Mouse (Mus musculus) WW6 (cell line): ENCODE data around the gene Ogfod3.

Experiments used
- DNase-seq: peaks from one replicate; pipeline ENCODE4 v3.0.0-alpha.2; 2013; ENCODE audit warnings: low read depth, low spot score

Ogfod3 gene

DNA sequence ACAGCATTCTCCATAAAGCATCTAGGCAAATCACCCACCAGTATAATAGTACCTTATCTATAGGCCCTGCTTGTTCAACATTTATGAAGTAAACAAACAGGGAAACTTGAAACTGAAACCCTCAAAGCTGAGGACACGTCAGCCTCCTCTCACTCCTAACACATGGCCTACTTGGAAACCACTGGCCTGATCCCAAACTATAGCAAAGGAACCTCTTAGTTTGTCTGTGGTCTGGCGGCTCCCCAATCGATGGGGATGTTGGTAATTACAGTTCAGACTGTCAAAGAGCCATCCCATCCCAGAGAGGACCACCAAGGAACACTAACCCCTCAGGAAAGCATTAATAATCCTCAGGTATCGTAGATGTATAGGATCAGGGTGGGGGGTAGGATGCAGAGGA, 4.7 kb downstream of the Ogfod3 start:
- no peak for DNase-seq

DNA sequence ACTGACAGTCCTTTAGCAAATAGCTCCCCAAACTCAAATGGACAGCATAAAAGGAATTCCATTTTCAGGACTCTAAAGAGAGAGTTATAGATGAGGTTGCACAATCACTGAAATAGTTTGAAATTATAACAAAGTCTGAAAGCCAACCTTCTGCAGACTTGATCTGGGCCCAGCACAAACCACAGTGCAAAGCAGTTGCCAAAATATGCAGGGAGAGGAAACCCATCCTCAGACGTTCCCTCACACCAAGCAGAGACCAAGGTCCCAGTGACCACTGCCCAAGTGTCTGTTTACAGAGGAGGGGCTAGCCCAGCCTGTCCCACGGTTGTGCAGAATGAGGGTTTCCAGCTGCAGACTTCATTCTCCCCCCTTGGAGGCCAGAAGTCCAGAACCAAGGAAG, 5.9 kb downstream of the Ogfod3 start:
- no peak for DNase-seq

DNA sequence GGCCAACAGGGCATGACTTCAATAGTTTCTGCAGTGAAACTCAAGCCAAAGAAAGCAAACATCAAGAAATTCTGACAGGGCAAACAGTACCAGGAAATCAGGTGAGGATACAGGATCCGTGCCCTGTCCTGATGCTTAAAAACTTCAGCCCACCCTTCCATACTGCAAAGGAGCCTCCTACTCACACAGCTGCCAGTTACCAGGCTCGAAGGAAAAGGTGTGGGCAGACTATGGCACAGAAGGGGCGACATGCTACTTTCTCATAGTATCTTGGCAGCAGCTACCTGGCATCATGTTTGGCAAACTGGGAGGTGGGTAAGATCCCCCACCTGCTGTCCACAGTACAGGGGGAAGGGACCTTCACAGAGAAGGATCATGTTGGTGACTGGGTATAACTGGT, 11.1 kb downstream of the Ogfod3 start:
- no peak for DNase-seq

DNA sequence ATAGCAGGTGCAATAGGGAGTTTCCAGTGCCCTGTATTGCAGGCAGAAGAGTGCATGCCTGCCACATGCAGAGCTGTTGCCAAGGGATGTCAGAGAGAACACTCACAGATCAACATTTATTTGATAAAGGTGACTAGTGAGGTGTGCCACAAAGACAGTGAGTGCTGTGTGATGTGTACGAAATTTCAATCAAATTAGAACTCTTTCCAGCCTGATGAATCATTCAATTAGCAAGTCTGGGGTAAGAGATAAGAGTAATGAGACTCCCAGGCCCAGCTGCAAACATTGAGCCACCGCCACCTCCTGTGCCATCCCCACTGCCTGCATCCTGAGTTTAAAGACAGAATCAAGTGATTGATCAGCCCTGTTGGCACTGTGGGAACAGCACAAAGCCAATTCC, 11.8 kb downstream of the Ogfod3 start:
- no peak for DNase-seq

DNA sequence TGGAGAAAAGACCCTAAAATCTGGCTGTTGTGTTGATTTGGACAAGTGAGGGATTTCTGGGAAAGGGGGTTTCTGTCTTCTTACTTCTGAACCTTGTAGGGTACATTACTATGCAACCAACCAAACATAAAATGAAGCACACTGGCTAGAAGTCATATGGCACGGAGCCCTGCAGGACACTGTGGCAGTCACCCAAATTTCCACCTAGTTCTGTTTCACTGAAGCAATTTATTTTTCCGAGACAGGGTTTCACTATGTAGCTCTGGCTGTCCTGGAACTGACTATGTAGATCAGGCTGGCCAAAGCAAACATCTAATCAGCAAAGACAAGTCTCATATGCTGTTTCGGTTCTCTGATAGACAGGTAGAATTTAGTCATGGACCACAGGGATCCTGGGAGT, 14.8 kb downstream of the Ogfod3 start:
- DNase-seq: no peak

DNA sequence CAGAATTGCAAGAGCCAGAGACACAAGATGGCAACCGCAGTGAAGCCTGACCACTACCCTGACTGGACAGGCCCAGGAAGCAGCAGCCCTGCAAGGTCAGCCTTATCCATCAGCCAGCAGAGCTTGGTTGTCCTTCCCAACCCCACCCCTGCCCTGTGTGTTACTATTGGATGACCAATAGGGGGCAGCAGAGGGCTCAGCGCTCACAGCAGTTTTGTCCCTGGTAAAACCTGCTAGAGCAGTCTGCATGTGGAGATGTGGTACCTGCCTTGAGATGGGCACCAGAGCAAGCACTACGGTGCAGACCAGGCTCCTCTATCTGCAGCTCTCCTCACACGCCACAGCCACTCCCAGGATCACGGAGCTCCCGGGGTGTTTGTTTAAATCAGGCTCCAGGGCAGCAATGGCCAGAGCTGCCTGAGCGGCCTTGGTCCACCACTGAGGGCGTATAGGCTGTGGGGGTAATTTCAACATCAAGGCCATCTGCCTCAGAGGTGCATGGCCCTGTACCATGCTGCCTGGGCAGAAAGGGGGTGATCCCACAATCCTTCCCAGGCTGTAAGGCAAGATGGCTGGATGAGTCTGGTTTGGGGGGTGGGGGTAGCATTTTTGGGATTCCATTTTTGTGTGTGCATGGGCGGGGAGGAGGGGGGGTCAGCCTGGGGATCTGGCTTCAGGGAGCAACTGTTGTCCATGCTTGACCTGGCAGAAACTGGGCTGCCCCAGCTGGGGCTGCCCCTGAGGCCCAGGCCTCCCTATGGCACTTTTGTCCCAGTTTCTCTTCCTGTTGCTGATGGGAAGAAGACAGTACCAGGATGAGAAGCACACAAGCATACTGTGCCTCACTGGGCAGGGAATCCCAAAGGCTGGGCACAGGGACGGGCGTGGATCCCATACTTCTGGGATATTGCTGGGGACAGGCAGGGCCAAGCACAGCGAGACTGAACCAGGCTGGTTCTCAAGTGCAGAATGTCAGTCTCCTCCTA, 27.9 kb downstream of the Ogfod3 start:
- DNase-seq: peak; percentile 54

DNA sequence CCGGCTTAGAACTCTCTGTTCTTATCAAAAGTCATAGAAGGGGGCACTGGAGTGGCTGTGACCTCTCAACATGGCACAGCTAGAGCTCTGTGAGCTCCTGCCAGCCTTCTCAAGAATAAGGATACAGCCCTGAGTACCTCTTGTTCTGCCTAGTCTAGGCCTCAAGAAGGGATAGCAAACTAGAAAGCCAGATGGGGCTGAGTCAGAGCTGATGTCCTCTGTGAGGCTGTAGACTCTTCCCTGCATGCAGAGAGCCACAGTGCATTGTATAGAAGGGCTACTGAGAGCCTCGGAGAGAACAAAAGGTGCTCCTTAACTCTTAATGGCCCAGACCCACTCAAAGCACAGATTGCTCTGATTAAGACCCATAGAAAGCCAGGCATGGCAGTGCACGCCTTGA, 30.3 kb downstream of the Ogfod3 start:
- no peak for DNase-seq

DNA sequence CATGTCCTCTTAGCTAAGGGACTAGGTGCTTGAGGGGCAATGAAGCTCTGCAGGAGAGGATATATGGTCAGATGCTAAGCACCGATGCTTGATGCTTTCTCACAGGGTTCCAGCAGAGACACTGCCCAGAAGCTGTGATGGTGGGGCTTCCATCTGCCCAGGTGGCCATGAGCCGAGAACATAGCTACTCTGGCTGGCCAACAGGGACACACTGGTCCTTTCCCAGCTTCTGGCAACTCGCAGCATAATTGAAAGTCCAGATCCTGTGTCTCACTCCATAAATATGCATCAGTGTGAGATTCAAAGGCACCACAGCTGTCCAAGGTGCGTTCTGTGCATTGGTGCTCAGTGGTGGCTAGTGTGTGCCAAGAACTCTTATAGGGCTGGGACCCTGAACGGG, 31.3 kb downstream of the Ogfod3 start:
- no peak for DNase-seq

DNA sequence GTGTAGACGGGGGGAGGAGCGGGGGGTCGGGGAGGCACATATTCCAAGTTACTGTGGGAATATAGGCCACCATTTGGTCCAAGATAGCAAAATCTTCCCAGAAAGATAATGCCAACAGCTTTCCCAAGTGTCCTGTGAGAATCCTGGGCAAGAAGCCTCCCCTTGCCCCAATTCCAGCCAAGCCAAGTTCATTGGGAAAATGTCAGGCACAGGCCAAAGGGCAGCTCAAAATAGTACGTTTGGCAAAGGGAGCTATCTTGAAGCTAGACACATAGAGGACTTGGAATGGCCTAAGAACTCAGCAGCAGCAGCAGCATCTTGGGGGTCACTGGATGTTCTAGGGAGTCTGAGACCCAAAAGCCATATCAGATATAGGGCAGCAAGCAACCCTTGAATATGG, 40.8 kb downstream of the Ogfod3 start:
- DNase-seq: no peak

DNA sequence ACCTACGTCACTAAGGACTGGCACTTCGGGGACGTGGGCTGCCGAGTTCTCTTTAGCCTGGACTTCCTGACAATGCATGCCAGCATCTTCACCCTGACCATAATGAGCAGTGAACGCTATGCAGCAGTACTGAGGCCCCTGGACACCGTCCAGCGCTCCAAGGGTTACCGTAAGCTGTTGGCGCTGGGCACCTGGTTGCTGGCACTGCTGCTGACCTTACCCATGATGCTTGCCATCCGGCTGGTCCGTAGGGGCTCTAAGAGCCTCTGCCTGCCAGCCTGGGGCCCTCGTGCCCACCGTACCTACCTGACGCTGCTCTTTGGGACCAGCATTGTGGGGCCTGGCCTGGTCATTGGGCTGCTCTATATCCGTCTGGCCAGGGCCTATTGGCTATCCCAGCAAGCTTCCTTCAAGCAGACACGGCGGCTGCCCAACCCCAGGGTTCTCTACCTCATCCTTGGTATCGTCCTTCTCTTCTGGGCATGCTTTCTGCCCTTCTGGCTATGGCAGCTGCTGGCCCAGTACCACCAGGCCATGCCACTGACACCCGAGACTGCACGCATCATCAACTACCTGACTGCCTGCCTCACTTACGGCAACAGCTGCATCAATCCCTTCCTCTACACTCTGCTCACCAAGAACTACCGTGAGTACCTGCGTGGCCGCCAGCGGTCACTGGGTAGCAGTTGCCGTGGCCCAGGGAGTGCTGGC, 43.7 kb downstream of the Ogfod3 start:
- no peak for DNase-seq

DNA sequence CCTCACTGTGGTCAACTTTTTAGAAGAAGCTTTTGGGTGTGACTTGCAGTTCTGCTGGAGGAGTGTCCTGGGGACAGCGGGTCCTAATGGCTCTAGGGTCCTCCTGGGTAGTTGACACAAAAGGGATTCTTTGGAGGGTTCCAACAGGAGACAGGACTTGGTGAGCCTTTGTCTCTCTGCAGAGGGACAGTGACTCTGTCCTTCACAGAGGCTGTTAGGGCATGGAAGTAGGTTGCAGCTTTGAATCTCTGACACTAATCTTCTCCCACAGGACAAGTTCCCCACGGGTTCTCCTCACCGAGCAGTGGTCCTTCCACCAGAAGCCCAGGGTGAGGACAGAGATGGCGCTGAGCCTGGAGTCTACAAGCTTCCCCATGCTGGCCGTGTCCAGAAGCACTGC, 44.5 kb downstream of the Ogfod3 start, which contains the start of gene Uts2r:
Gene Uts2r (plus strand): TSS at position 301 of the 400 bp plus-strand sequence.
- DNase-seq: no peak

DNA sequence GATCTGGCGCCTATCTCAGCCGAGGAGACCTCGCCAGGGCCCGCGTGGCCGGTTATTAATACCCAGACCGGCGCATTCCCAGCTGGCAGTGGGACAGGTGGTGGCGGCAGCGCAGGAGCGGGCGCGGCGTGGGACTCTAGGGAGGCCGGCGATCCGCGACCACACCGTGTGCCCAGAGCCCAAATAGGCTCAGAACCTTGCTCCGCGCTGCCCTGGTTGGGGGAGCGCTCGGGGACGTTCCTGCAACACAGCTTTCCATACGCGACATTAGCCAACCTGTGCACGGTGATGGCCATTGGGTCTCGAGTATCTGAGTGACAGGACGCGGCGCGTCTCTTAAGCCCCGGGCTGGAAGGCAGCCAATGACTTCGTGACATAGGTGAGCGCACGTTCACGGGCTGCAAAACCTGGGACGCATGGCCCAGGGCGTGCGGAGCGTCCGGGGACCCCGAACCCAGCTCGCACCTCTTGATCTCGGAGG, 48.1 kb downstream of the Ogfod3 start:
- DNase-seq: no peak

DNA sequence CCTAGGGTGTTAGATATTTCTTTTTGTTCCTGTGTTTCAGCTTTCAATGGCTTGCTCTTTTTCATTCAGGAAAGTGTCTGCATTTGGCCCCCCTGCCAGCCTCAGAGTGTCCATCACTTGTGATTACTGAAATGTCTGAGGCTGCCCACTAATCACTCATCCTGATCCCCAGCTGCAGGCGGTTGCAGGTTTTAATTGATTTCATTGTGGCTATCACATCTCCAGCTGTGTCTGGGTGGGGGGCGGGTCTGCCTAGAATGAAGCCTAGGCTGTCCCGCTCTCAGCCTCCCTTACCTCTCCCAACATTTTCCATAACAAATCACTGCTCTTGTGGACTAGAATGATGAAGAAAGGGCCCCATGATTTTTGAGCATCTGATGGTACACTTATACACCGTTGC, 50.3 kb downstream of the Ogfod3 start:
- DNase-seq: no peak

DNA sequence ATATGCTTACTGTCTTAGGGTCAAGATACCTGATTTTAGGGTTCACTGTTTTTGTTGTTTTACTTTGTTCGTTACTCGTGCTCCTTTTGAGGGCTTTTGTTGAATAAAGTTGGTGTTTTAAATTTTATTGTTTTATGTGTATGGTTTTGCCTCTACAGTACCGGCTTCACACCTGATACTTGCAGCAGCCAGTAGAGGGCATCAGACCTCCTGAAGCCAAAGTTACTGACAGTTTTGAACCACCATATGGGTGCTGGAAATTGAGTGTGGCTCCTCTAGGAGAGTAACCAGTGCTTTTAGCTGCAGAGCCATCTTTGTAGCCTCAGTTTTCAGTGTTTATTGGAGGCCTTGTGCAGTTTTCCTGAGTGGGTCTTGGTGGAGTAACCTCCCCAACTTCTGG, 56.3 kb downstream of the Ogfod3 start:
- no peak for DNase-seq

DNA sequence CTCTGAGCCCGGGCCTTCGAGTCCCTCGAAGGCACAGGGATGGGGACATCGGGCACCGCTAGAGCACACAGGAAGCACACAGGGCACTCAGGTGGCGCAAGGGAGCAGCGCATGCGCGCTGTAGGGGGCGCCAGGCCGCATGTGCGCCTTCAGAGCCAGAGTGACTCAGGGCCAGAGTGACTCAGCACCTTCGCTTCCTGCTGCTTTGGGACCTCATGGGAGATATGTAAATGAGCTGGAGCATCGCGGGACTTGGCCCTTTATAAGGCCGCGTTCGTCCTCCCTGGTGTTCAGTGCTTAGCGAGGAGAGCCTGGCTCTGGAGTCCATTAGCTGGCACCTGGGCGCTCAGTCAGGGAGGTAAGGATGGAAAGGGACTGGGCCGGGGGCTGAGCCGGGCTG, 58.6 kb downstream of the Ogfod3 start, which contains the start of gene Tex19.1:
Gene Tex19.1 (plus strand): TSS at position 279 of the 400 bp plus-strand sequence.
- DNase-seq: peak; percentile 94

DNA sequence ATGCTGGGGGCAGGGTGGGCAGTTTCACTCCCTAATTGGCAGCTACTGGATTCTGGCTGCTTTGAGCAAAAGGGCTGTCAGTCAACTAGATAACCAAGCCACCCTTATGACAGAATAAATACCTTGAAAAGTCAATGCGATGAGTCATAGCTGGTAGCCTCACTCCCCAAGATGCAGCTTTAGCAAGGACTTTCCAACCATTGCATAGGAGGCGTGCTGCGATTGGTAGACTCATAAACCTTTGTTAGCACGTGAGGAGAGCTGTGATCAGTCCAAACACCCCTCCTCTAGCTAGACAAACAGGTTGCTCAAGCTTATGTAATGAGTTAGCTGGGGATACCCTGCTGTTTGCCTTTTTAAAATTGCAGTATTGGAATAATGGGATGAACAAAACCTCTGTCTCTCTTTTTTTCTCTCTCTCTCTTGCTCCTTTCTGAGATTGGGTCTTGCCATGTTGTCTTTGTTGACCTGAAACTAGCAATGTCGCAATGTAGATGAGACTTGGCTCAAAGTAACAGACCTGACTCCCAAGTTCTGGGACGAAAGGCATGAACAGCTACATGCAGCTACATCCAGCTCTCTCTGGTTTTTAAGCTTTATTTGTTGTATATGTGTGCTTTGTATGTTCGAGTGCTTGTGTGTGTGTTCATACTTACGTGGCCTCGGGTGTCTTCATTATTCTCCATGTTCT, 61.0 kb downstream of the Ogfod3 start:
- no peak for DNase-seq

DNA sequence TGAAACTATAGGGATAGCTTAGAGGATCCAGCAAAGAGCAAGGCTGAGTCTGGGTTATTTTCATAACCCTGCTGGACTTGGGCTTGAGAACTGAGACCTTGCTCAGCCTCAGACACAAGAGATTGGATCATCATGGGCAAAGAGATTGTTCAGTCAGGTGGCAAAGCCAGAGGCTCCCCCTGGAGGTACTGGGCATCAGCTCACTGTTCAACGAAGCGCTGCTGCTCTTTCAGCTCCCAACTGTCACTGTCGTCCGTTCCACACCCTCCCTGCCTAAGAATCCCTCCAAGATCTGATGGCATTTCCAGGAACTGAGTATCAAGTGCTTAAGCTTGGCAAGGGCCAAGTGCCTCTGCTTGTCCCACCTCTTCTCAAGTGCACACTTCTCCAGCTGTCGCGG, 65.8 kb downstream of the Ogfod3 start:
- no peak for DNase-seq

DNA sequence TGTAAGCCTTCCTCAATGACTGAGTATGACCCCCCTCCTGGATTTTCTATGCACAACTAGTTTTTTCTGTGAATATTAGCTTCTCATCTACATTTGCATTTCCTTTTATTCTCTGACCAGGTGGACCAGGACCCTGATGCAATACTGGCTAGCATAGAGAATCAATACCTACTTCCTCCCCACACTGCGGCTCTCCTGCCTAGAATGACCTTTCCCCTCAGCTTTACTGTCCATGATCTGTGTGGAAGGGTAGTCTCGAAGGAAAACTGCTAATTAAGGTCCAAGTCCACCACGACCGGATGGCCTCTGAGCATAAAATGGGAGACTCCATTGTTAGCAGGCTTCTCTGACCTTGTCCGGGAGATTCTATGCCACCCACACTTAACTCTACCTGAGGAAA, 66.8 kb downstream of the Ogfod3 start:
- no peak for DNase-seq

DNA sequence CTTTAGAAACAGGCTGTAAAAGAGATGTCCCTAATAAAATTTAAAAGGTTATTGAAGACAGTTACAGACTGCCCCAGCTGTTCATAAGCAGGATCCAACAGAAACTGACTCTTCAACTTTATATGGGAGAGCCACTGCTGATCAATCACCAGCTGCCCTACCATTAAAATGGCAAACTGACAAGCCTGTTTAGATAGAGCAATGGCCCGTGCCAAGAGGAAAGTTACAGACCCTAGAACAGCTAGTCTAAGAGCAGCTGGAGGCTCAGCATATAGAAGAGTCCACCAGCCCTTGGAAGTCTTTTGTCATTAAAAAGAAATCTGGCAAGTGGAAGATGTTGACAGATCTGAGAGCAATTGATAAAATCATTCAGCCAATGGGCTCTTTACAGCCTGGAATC, 69.9 kb downstream of the Ogfod3 start:
- DNase-seq: no peak

DNA sequence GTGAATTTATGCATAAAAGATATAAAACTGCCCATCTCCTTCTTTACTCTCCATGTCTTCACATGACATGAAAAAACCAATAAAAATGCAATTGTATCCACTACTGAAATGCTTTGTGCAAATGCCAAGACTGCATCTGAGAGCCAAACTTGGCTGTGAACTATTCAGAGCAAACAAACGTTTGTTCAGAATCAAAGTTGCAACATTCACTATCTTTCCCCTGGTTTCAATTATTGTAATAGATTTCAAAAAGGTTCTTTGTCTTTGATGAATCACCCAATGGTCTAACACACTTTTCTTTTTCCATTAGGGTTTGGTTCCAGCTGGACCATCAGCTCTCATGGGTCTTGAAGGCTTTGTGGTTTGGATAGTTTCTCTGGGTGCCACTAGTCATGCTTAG, 74.9 kb downstream of the Ogfod3 start:
- DNase-seq: no peak
